ENCODE assay signal across 29 mouse cellular contexts in genomic region chr9:101052007-101052406, GRCm38 (mm10). TPM values are rescaled to one million over a fixed set of nuclear protein-coding genes. Genes with fewer than 3 reads are reported as not detected.
DNase-seq lines count a peak whose midpoint lies in the region; ATAC-seq and TF ChIP-seq lines count a peak whose summit lies in the region.
"Had no signal": no experiment of that assay in that cellular context is flagged by ENCODE, and none has a peak within 500 bp of the region (broad histone marks: within the 10 kb centered on the region; RNA-seq: fewer than 3 reads in every experiment).

No protein-coding gene starts in this region.

- H3K9ac ChIP-seq in intestine, embryonic 15.5 days = no peak overlapping the region
- no peak overlapping the region for H3K9ac ChIP-seq in intestine, postnatal 0 days (ENCODE audit: low read depth, low read length)
- no peak overlapping the region for H3K9ac ChIP-seq in stomach, embryonic 16.5 days (ENCODE audit: low read length)
- no peak overlapping the region for H3K9ac ChIP-seq in hindbrain, postnatal 0 days (replicated peaks; ENCODE audit: low read length)
- no peak overlapping the region for H3K9ac ChIP-seq in heart, embryonic 11.5 days (ENCODE audit: low read depth, low read length)
- H3K9ac ChIP-seq: embryonic facial prominence, embryonic 13.5 days; embryonic facial prominence, embryonic 15.5 days; forebrain, embryonic 12.5 days had no signal

- H3K4me1 ChIP-seq in intestine, embryonic 15.5 days (replicated peaks) = 0 out of 2 replicates have a peak, but pooled peaks cover under 1% of the 10 kb centered on the region
- no peaks in the 10 kb centered on the region for H3K4me1 ChIP-seq in intestine, postnatal 0 days (replicated peaks; ENCODE audit: control insufficient read depth, insufficient read depth, low read length)
- no peaks in the 10 kb centered on the region for H3K4me1 ChIP-seq in stomach, embryonic 16.5 days (ENCODE audit: control insufficient read depth, insufficient read depth, low read length)
- no peaks in the 10 kb centered on the region for H3K4me1 ChIP-seq in hindbrain, postnatal 0 days (ENCODE audit: insufficient read depth, low read length)
- H3K4me1 ChIP-seq in heart, embryonic 11.5 days (ENCODE audit: control insufficient read depth, insufficient read depth, low read length) = no peaks in the 10 kb centered on the region
- H3K4me1 ChIP-seq: embryonic facial prominence, embryonic 13.5 days; embryonic facial prominence, embryonic 15.5 days; forebrain, embryonic 10.5 days; forebrain, embryonic 12.5 days had no signal

- no peak overlapping the region for H3K4me2 ChIP-seq in intestine, embryonic 15.5 days (replicated peaks)
- H3K4me2 ChIP-seq in intestine, postnatal 0 days (replicated peaks; ENCODE audit: low read depth) = no peak overlapping the region
- H3K4me2 ChIP-seq in stomach, embryonic 16.5 days (ENCODE audit: low read depth, low read length) = no peak overlapping the region
- no peak overlapping the region for H3K4me2 ChIP-seq in hindbrain, postnatal 0 days (ENCODE audit: low read depth, low read length)
- H3K4me2 ChIP-seq in heart, embryonic 11.5 days = no peak overlapping the region
- H3K4me2 ChIP-seq: embryonic facial prominence, embryonic 13.5 days; embryonic facial prominence, embryonic 15.5 days; forebrain, embryonic 12.5 days had no signal

- no peaks in the 10 kb centered on the region for H3K36me3 ChIP-seq in intestine, embryonic 15.5 days
- H3K36me3 ChIP-seq in intestine, postnatal 0 days (ENCODE audit: control insufficient read depth, insufficient read depth) = no peaks in the 10 kb centered on the region
- H3K36me3 ChIP-seq in stomach, embryonic 16.5 days (ENCODE audit: control insufficient read depth, insufficient read depth, low read length) = no peaks in the 10 kb centered on the region
- no peaks in the 10 kb centered on the region for H3K36me3 ChIP-seq in hindbrain, postnatal 0 days (ENCODE audit: insufficient read depth, low read length)
- H3K36me3 ChIP-seq in heart, embryonic 11.5 days (ENCODE audit: control insufficient read depth, insufficient read depth, low read length) = no peaks in the 10 kb centered on the region
- H3K36me3 ChIP-seq: embryonic facial prominence, embryonic 13.5 days; embryonic facial prominence, embryonic 15.5 days; forebrain, embryonic 10.5 days; forebrain, embryonic 12.5 days; G1E had no signal

- no peaks in the 10 kb centered on the region for H3K27me3 ChIP-seq in intestine, embryonic 15.5 days (replicated peaks)
- no peaks in the 10 kb centered on the region for H3K27me3 ChIP-seq in intestine, postnatal 0 days (replicated peaks; ENCODE audit: control insufficient read depth, insufficient read depth, low read length)
- no peaks in the 10 kb centered on the region for H3K27me3 ChIP-seq in stomach, embryonic 16.5 days (ENCODE audit: control insufficient read depth, insufficient read depth, low read length)
- no peaks in the 10 kb centered on the region for H3K27me3 ChIP-seq in hindbrain, postnatal 0 days (ENCODE audit: insufficient read depth, low read length)
- H3K27me3 ChIP-seq in heart, embryonic 11.5 days (ENCODE audit: control insufficient read depth, insufficient read depth, low read length) = no peaks in the 10 kb centered on the region
- H3K27me3 ChIP-seq: CH12.LX; embryonic facial prominence, embryonic 13.5 days; embryonic facial prominence, embryonic 15.5 days; forebrain, embryonic 12.5 days; Patski had no signal

- DNase-seq in layer of hippocampus, adult 2 months (ENCODE audit: low spot score in 2 of 2) = no peak
- no peak for DNase-seq in layer of hippocampus, adult 9-10 months (ENCODE audit: low spot score)
- DNase-seq in hindbrain, postnatal 0 days (ENCODE audit: low spot score) = no peak
- DNase-seq: adrenal gland, adult 2 months; adrenal gland, postnatal 10 days; adrenal gland, postnatal 25 days; B cell, adult 2 months; cerebellum, adult 11 months; cerebellum, adult 18-20 months; cerebellum, adult 8-10 months; cerebellum, adult 9-11 months; cerebellum, postnatal 14 days; cerebellum, postnatal 36 days; embryo, embryonic 11 days had no signal

- no peak for TF ChIP-seq CTCF in layer of hippocampus, adult 2 months (conservative IDR thresholded peaks at IDR 0.05)
- no peak for TF ChIP-seq CTCF in intestine, postnatal 0 days (IDR thresholded peaks at IDR 0.05; ENCODE audit: low read depth)
- TF ChIP-seq CTCF in hindbrain, postnatal 0 days (IDR thresholded peaks at IDR 0.05; ENCODE audit: low read depth) = no peak

- peak; percentile 43; the same call in 1 of the 2 replicates for ATAC-seq in intestine, embryonic 15.5 days
- ATAC-seq in intestine, postnatal 0 days = peak; percentile 39; the same call in 1 of the 2 replicates
- ATAC-seq in stomach, embryonic 16.5 days (ENCODE audit: insufficient read depth, low FRiP score) = peak; percentile 56; the same call in 1 of the 2 replicates
- ATAC-seq in hindbrain, postnatal 0 days = no peak
- ATAC-seq in frontal cortex, adult (ENCODE audit: low TSS enrichment) = no peak
- no peak for ATAC-seq in heart, embryonic 11.5 days (replicated peaks; ENCODE audit: insufficient number of reproducible peaks, low FRiP score, low TSS enrichment)
- ATAC-seq: CD4-positive, CD25-positive, alpha-beta regulatory T cell, adult 4 months; forebrain, embryonic 14.5 days; Patski had no signal

- WGBS in intestine, embryonic 15.5 days = 72% methylated on average over 3 of the region's 3 CpGs
- 55% methylated on average over 3 of the region's 3 CpGs for WGBS in intestine, postnatal 0 days
- 74% methylated on average over 3 of the region's 3 CpGs for WGBS in stomach, embryonic 16.5 days
- 96% methylated on average over 3 of the region's 3 CpGs for WGBS in hindbrain, postnatal 0 days
- 86% methylated on average over 3 of the region's 3 CpGs for WGBS in heart, embryonic 11.5 days (ENCODE audit: insufficient replicate concordance)

- no peaks in the 10 kb centered on the region for H3K9me3 ChIP-seq in intestine, embryonic 15.5 days
- H3K9me3 ChIP-seq in intestine, postnatal 0 days (ENCODE audit: control insufficient read depth) = no peaks in the 10 kb centered on the region
- H3K9me3 ChIP-seq in stomach, embryonic 16.5 days (replicated peaks; ENCODE audit: control insufficient read depth, low read length) = no peaks in the 10 kb centered on the region
- no peaks in the 10 kb centered on the region for H3K9me3 ChIP-seq in hindbrain, postnatal 0 days (ENCODE audit: low read length)
- H3K9me3 ChIP-seq in heart, embryonic 11.5 days (replicated peaks; ENCODE audit: control insufficient read depth, low read length) = no peaks in the 10 kb centered on the region
- H3K9me3 ChIP-seq: embryonic facial prominence, embryonic 13.5 days; embryonic facial prominence, embryonic 15.5 days; forebrain, embryonic 10.5 days; forebrain, embryonic 12.5 days; G1E had no signal

- H3K27ac ChIP-seq in layer of hippocampus, adult 2 months = peak overlapping the region; percentile 67
- H3K27ac ChIP-seq in intestine, embryonic 15.5 days = no peak overlapping the region
- no peak overlapping the region for H3K27ac ChIP-seq in intestine, postnatal 0 days (ENCODE audit: low read depth, low read length)
- no peak overlapping the region for H3K27ac ChIP-seq in stomach, embryonic 16.5 days (ENCODE audit: low read length)
- no peak overlapping the region for H3K27ac ChIP-seq in hindbrain, postnatal 0 days
- no peak overlapping the region for H3K27ac ChIP-seq in heart, embryonic 11.5 days (ENCODE audit: low read depth, low read length)
- H3K27ac ChIP-seq: embryonic facial prominence, embryonic 13.5 days; embryonic facial prominence, embryonic 15.5 days; forebrain, embryonic 10.5 days; forebrain, embryonic 12.5 days had no signal

- no peak overlapping the region for H3K4me3 ChIP-seq in layer of hippocampus, adult 2 months
- no peak overlapping the region for H3K4me3 ChIP-seq in intestine, embryonic 15.5 days (replicated peaks)
- no peak overlapping the region for H3K4me3 ChIP-seq in intestine, postnatal 0 days (ENCODE audit: low read depth, low read length)
- no peak overlapping the region for H3K4me3 ChIP-seq in stomach, embryonic 16.5 days (replicated peaks; ENCODE audit: low read length)
- H3K4me3 ChIP-seq in hindbrain, postnatal 0 days (ENCODE audit: low read length) = no peak overlapping the region
- H3K4me3 ChIP-seq in heart, embryonic 11.5 days (ENCODE audit: low read depth, low read length) = no peak overlapping the region
- H3K4me3 ChIP-seq: embryonic facial prominence, embryonic 13.5 days; embryonic facial prominence, embryonic 15.5 days; erythroblast, embryonic 14.5 days; forebrain, embryonic 10.5 days; forebrain, embryonic 12.5 days had no signal

RNA-seq across cellular contexts. Expression of gene Pccb, which starts 17.3 kb away (rescaled TPM):
- total RNA-seq in layer of hippocampus, adult 2 months (2021) = 10 to 100 TPM; 43.5 to 45.5 TPM
- polyA plus RNA-seq in intestine, embryonic 15.5 days (2015; fragmentation: Nextera tagmentation; extraction: Ambion mirVana) = 25.1 and 25.5 TPM in 2 replicates
- 30.4 and 31.2 TPM in 2 replicates for polyA plus RNA-seq in intestine, postnatal 0 days (2015; fragmentation: Nextera tagmentation; extraction: Ambion mirVana)
- 27.7 and 29.1 TPM in 2 replicates for polyA plus RNA-seq in stomach, embryonic 16.5 days (2015; fragmentation: Nextera tagmentation; extraction: Ambion mirVana)
- 56.9 and 62.0 TPM in 2 replicates for total RNA-seq in hindbrain, postnatal 0 days (2014; rRNA removed)
- polyA plus RNA-seq in hindbrain, postnatal 0 days (2015; fragmentation: Nextera tagmentation; extraction: Ambion mirVana) = 33.1 and 33.2 TPM in 2 replicates
- polyA plus RNA-seq in heart, embryonic 11.5 days (2014; fragmentation: Nextera tagmentation; extraction: Ambion mirVana) = 17.8 and 20.3 TPM in 2 replicates

RNA-seq across cellular contexts. Expression of gene Msl2, which starts 21.9 kb away (rescaled TPM):
- total RNA-seq in layer of hippocampus, adult 2 months (2021) = 10 to 100 TPM; 67.8 to 68.4 TPM
- polyA plus RNA-seq in intestine, embryonic 15.5 days (2015; fragmentation: Nextera tagmentation; extraction: Ambion mirVana) = 4.7 and 5.1 TPM in 2 replicates
- polyA plus RNA-seq in intestine, postnatal 0 days (2015; fragmentation: Nextera tagmentation; extraction: Ambion mirVana) = 4.6 and 5.6 TPM in 2 replicates
- polyA plus RNA-seq in stomach, embryonic 16.5 days (2015; fragmentation: Nextera tagmentation; extraction: Ambion mirVana) = 2.9 and 3.2 TPM in 2 replicates
- 27.9 and 34.2 TPM in 2 replicates for total RNA-seq in hindbrain, postnatal 0 days (2014; rRNA removed)
- 4.9 and 5.0 TPM in 2 replicates for polyA plus RNA-seq in hindbrain, postnatal 0 days (2015; fragmentation: Nextera tagmentation; extraction: Ambion mirVana)
- 3.3 and 3.8 TPM in 2 replicates for polyA plus RNA-seq in heart, embryonic 11.5 days (2014; fragmentation: Nextera tagmentation; extraction: Ambion mirVana)

Comparison
In these comparisons a context has a peak if more than half of its experiments do, and no peak if none do; other contexts are left out.
1. ATAC-seq: peak in intestine, embryonic 15.5 days (single experiment), intestine, postnatal 0 days (single experiment) and stomach, embryonic 16.5 days (single experiment); none in hindbrain, postnatal 0 days (single experiment), frontal cortex, adult (single experiment) and heart, embryonic 11.5 days (single experiment).